16 mouse cellular contexts compared by ENCODE assay signal in genomic region chr8:124240932-124241331, GRCm38 (mm10). TPM values are rescaled to one million over a fixed set of nuclear protein-coding genes. Genes with fewer than 3 reads are reported as not detected.
DNase-seq lines count a peak whose midpoint lies in the region; ATAC-seq and TF ChIP-seq lines count a peak whose summit lies in the region.
"Had no signal": no experiment of that assay in that cellular context is flagged by ENCODE, and none has a peak within 500 bp of the region (broad histone marks: within the 10 kb centered on the region; RNA-seq: fewer than 3 reads in every experiment).

No protein-coding gene starts in this region.

- no peak overlapping the region for H3K27ac ChIP-seq in kidney, postnatal 0 days
- peak overlapping the region; percentile 46; the same call in 1 of the 2 replicates for H3K27ac ChIP-seq in hindbrain, embryonic 15.5 days (replicated peaks)
- peak overlapping the region; percentile 44; the same call in 1 of the 2 replicates for H3K27ac ChIP-seq in midbrain, embryonic 13.5 days
- H3K27ac ChIP-seq: embryonic facial prominence, embryonic 12.5 days; heart, embryonic 10.5 days had no signal

- 48% methylated on average over 8 of the region's 8 CpGs for WGBS in kidney, postnatal 0 days
- WGBS in hindbrain, embryonic 15.5 days, result 57% methylated on average over 8 of the region's 8 CpGs
- WGBS in midbrain, embryonic 13.5 days, result 84% methylated on average over 8 of the region's 8 CpGs

- H3K9me3 ChIP-seq in kidney, postnatal 0 days (replicated peaks; ENCODE audit: low read length), result no peaks in the 10 kb centered on the region; the same call in 1 of the 2 replicates
- no peaks in the 10 kb centered on the region for H3K9me3 ChIP-seq in hindbrain, embryonic 15.5 days
- H3K9me3 ChIP-seq in midbrain, embryonic 13.5 days, result peaks cover 9% of the 10 kb centered on the region; the same call in 1 of the 2 replicates
- H3K9me3 ChIP-seq: heart, embryonic 10.5 days had no signal

- H3K4me1 ChIP-seq in kidney, postnatal 0 days (replicated peaks; ENCODE audit: insufficient read depth, low read length), result no peaks in the 10 kb centered on the region
- H3K4me1 ChIP-seq in hindbrain, embryonic 15.5 days (replicated peaks), result peaks cover 38% of the 10 kb centered on the region
- H3K4me1 ChIP-seq in midbrain, embryonic 13.5 days (replicated peaks), result peaks cover 38% of the 10 kb centered on the region

- no peak overlapping the region for H3K9ac ChIP-seq in kidney, postnatal 0 days (ENCODE audit: low read depth, low read length)
- H3K9ac ChIP-seq in hindbrain, embryonic 15.5 days, result no peak overlapping the region
- H3K9ac ChIP-seq in midbrain, embryonic 13.5 days (replicated peaks), result 0 out of 2 replicates have a peak overlapping the region, but pooled peaks have one; percentile 30
- H3K9ac ChIP-seq: embryonic facial prominence, embryonic 12.5 days had no signal

- H3K4me3 ChIP-seq in kidney, postnatal 0 days (replicated peaks; ENCODE audit: low read depth, low read length), result no peak overlapping the region
- H3K4me3 ChIP-seq in hindbrain, embryonic 15.5 days, result no peak overlapping the region
- no peak overlapping the region for H3K4me3 ChIP-seq in midbrain, embryonic 13.5 days (replicated peaks)
- H3K4me3 ChIP-seq: embryonic facial prominence, embryonic 12.5 days had no signal

- ATAC-seq in kidney, postnatal 0 days (replicated peaks; ENCODE audit: low FRiP score, low read depth), result no peak
- ATAC-seq in common myeloid progenitor, adult 5-6 weeks (replicated peaks; ENCODE audit: low read depth, poor library complexity, severe bottlenecking), result peak; percentile 59
- ATAC-seq in hindbrain, embryonic 15.5 days (ENCODE audit: low FRiP score, low read depth), result no peak
- no peak for ATAC-seq in midbrain, embryonic 13.5 days
- ATAC-seq: forebrain, embryonic 16.5 days had no signal

- H3K4me2 ChIP-seq in kidney, postnatal 0 days (ENCODE audit: low read length), result no peak overlapping the region
- H3K4me2 ChIP-seq in hindbrain, embryonic 15.5 days, result no peak overlapping the region
- H3K4me2 ChIP-seq in midbrain, embryonic 13.5 days (replicated peaks), result no peak overlapping the region
- H3K4me2 ChIP-seq: embryonic facial prominence, embryonic 12.5 days had no signal

- H3K36me3 ChIP-seq in kidney, postnatal 0 days (ENCODE audit: insufficient read depth, low read length), result no peaks in the 10 kb centered on the region
- H3K36me3 ChIP-seq in hindbrain, embryonic 15.5 days, result no peaks in the 10 kb centered on the region
- peaks cover 24% of the 10 kb centered on the region for H3K36me3 ChIP-seq in midbrain, embryonic 13.5 days

- H3K27me3 ChIP-seq in kidney, postnatal 0 days (ENCODE audit: insufficient read depth, low read length), result no peaks in the 10 kb centered on the region
- H3K27me3 ChIP-seq in hindbrain, embryonic 15.5 days, result no peaks in the 10 kb centered on the region
- no peaks in the 10 kb centered on the region for H3K27me3 ChIP-seq in midbrain, embryonic 13.5 days
- H3K27me3 ChIP-seq: CH12.LX; embryonic facial prominence, embryonic 12.5 days had no signal

- DNase-seq in kidney, postnatal 0 days (ENCODE audit: low spot score), result peak; percentile 24
- DNase-seq in kidney, postnatal 25 days, result no peak
- DNase-seq in thymus, postnatal 25 days, result no peak
- no peak for DNase-seq in thymus, postnatal 14 days
- DNase-seq: gastrocnemius, postnatal 10 days; kidney, adult 18-20 months; lung, adult 18-20 months; right cerebral cortex, postnatal 4 days; thymus, postnatal 36 days had no signal

- no peak for TF ChIP-seq CTCF in kidney, postnatal 0 days (IDR thresholded peaks at IDR 0.05; ENCODE audit: low read depth)

RNA-seq across cellular contexts. Expression of gene Galnt2, which starts 9.7 kb away (rescaled TPM):
- 60.3 and 60.6 TPM in 2 replicates for polyA plus RNA-seq in kidney, postnatal 0 days (2015; fragmentation: Nextera tagmentation; extraction: Ambion mirVana)
- total RNA-seq in common myeloid progenitor, adult 5-6 weeks (2017), result 10.1 and 31.0 TPM in 2 replicates
- 63.2 and 63.7 TPM in 2 replicates for polyA plus RNA-seq in hindbrain, embryonic 15.5 days (2015; fragmentation: Nextera tagmentation; extraction: Ambion mirVana)
- 47.2 and 53.5 TPM in 2 replicates for polyA plus RNA-seq in midbrain, embryonic 13.5 days (2015; fragmentation: Nextera tagmentation; extraction: Ambion mirVana)
